Mouse (Mus musculus) CD4-positive, CD25-positive, alpha-beta regulatory T cell, adult 2 months (primary cell): ENCODE results near the gene Hist1h4m.
A peak's percentile ranks its signal among the peaks of the same experiment; 100 is the strongest.
"Not testable (repeated sequence)": the region's sequence is repeated elsewhere in the genome, so short reads cannot be mapped to it uniquely, and the experiment has no call there.

Experiments
- DNase-seq: peaks from one replicate; pipeline ENCODE4 v3.0.0-alpha.2; 2012; ENCODE audit warnings: low read depth, low spot score

Gene Hist1h4m

DNA sequence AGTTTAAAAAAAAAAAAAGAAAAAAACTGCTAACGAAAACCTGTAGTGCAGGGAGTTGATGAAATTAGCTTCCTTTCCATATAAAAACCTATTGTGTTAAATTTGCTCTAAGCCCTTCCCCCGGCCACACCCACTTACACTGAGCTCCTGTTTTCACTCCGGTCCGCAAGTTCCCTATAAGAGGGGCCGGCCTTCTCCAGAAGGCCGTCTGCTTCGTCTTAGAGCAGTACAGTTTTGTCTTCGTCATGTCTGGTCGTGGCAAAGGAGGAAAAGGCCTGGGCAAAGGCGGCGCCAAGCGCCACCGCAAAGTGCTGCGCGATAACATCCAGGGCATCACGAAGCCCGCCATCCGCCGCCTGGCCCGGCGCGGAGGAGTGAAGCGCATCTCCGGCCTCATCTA is at the start of gene Hist1h4m:
Gene Hist1h4m (plus strand): TSS at position 208 of the 400 bp plus-strand sequence.
- DNase-seq, result not testable (repeated sequence)

- DNase-seq, result peak; percentile 92
Measured at GRCm38 (mm10) chr13:21778814-21779766, 32.5 kb upstream of the Hist1h4m start.

- peak; percentile 62 for DNase-seq
Measured at GRCm38 (mm10) chr13:21779767-21780731, 31.5 kb upstream of the Hist1h4m start, which contains the start of gene Hist1h1b. TSS of gene Hist1h1b (minus strand) at chr13:21780625.

- no peak for DNase-seq
Measured at GRCm38 (mm10) chr13:21781021-21781555, 30.5 kb upstream of the Hist1h4m start.

- DNase-seq, result no peak
Measured at GRCm38 (mm10) chr13:21781639-21782038, 29.9 kb upstream of the Hist1h4m start.

DNA sequence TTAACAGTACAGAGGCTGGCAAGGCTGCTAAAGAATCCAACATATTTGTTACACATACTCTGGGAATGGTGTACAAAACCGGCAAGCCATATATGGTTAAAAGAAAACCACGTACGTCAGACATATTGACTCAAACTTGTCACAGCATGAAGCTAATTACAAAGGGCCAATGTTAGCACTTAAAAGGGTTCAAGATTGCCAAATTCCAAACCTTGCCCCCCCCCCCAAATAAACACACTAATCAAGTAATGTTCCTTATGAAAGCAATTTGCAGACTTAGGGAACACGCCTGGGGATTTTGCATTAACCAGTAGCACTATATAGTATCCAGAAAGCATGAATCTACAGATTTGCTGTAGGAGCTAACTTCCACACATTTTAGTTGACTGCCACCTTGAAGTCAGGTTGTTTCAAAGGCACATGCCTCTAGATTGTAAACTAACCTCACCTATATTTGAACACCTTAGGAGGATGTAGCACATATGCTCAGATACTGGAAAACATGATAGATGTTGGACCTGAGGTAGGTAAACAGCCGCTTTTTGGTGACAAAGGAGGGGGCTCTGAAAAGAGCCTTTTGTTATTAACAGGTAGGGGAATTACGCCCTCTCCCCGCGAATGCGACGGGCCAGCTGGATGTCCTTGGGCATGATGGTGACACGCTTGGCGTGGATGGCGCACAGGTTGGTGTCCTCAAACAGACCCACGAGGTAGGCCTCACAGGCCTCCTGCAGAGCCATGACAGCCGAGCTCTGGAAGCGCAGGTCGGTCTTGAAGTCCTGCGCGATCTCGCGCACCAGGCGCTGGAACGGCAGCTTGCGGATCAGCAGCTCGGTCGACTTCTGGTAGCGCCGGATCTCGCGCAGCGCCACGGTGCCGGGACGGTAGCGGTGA is 28.9 kb upstream of the Hist1h4m start:
- peak; percentile 45 for DNase-seq

DNA sequence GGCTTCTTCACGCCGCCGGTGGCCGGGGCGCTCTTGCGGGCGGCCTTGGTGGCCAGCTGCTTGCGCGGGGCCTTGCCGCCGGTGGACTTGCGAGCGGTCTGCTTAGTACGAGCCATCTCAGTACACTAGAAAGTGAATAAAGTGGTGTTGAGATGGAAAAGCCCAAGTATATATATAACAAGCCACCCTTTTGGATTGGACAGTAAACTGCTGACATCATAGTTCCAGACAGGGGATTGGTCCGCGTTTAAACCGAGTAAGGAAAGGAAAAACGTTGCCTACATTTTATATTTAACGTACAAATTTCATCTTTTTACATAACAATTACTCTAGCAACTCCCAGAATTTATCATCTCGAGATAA is 28.3 kb upstream of the Hist1h4m start, which contains the start of gene Hist1h3i:
Gene Hist1h3i (minus strand): TSS at position 116 of the 363 bp plus-strand sequence.
- peak; percentile 86 for DNase-seq

- peak; percentile 68 for DNase-seq
Measured at GRCm38 (mm10) chr13:21783734-21784161, 27.8 kb upstream of the Hist1h4m start.

- no peak for DNase-seq
Measured at GRCm38 (mm10) chr13:21784311-21784710, 27.2 kb upstream of the Hist1h4m start.

GRCm38 (mm10) chr13:21786189-21786898 is 25.2 kb upstream of the Hist1h4m start:
- DNase-seq, result peak; percentile 25

GRCm38 (mm10) chr13:21786899-21787629 is 24.5 kb upstream of the Hist1h4m start, which contains the start of the genes Hist1h2an and Hist1h2bp:
TSS of gene Hist1h2an (minus strand) at chr13:21787218.
TSS of gene Hist1h2bp (plus strand) at chr13:21787461.
- peak; percentile 92 for DNase-seq

- DNase-seq, result no peak
Measured at GRCm38 (mm10) chr13:21787760-21788593, 23.6 kb upstream of the Hist1h4m start.

DNA sequence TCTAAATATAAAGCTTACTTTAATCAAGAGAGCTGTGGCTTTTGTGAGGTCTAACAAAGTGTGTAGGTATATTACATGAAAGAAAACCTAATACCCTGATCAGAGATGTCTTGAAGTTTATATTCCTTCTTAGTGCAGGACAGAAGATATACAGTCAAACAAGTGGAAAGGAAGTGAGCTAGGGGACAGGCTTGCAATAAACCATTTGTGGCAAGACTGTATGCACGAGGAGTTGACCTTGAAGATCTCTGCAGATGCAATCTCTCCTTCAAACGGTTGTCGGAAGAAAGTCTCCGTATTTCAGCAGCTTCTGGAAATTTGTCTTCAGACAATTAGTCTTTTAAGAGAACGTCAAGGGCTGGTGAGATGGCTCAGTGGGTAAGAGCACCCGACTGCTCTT is 21.6 kb upstream of the Hist1h4m start:
- no peak for DNase-seq

- no peak for DNase-seq
Measured at GRCm38 (mm10) chr13:21790601-21791283, 20.8 kb upstream of the Hist1h4m start.

DNA sequence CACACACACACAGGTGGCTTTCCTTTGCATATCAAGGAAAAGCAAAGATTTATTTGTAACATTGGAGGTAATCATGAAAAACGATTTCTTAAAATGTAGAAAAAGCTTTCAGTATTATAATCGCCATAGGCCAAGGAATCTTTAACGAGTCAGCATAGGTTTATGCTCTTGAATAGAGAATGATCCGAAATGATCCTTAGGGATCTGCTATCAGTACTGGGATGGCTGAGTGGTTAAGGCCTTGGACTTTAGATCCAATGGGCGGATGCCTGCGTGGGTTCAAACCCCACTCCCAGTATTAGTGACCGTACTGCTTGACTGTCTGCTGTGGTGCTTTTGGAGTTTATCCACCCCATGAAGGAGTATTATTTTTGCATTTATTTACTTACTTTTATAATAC is 16.0 kb upstream of the Hist1h4m start:
- no peak for DNase-seq

- DNase-seq, result not testable (repeated sequence)
Measured at GRCm38 (mm10) chr13:21797163-21797562, 14.4 kb upstream of the Hist1h4m start.

DNA sequence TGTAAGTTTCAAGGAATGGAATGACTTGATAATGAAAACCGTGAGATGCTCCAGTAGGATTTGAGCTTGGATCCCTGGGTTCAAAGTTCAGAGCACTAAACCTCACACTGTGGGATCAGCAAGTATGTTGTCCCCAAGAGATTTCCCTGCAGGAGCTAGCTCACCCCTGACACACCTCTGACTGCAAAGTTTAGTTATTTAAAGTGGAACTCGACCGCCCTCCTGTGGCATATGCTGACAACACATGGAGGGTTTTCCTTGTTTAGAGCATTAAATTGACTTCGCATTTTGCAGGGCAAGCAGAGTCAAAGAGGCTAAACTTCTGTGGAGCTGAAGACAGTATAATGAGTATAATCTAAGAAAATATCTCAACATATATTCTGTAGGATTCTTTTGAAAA is 8.5 kb upstream of the Hist1h4m start:
- not testable (repeated sequence) for DNase-seq
